In genomic region chr4:128476249-128476648, GRCm38 (mm10) we compare ENCODE assay signal across 19 mouse cellular contexts.
"Had no signal": no experiment of that assay in that cellular context is flagged by ENCODE, and none has a peak within 500 bp of the region (broad histone marks: within the 10 kb centered on the region; RNA-seq: fewer than 3 reads in every experiment).

No protein-coding gene starts in this region.

- H3K27ac ChIP-seq: liver, embryonic 13.5 days; liver, embryonic 15.5 days; lung, embryonic 15.5 days; macrophage; midbrain, embryonic 13.5 days; midbrain, embryonic 15.5 days; stomach, embryonic 15.5 days; stomach, postnatal 0 days had no signal

- H3K27me3 ChIP-seq: liver, embryonic 13.5 days; liver, embryonic 15.5 days; lung, embryonic 15.5 days; midbrain, embryonic 13.5 days; midbrain, embryonic 15.5 days; stomach, embryonic 15.5 days had no signal

- H3K36me3 ChIP-seq: liver, embryonic 13.5 days; liver, embryonic 15.5 days; lung, embryonic 15.5 days; stomach, embryonic 15.5 days had no signal

- H3K9me3 ChIP-seq: liver, embryonic 13.5 days; liver, embryonic 15.5 days; lung, embryonic 15.5 days; midbrain, embryonic 13.5 days; midbrain, embryonic 15.5 days; stomach, embryonic 15.5 days had no signal

- DNase-seq: liver, embryonic 13.5 days; liver, postnatal 0 days; lung, adult 2 months; lung, postnatal 14 days; lung, postnatal 36 days; thymus, adult 2 months; thymus, postnatal 25 days; thymus, postnatal 4 days had no signal

- H3K9ac ChIP-seq: liver, embryonic 13.5 days; liver, embryonic 15.5 days; liver, postnatal 0 days; lung, embryonic 15.5 days; midbrain, embryonic 13.5 days; midbrain, embryonic 15.5 days; stomach, embryonic 15.5 days had no signal

- H3K4me3 ChIP-seq: liver, embryonic 13.5 days; liver, embryonic 15.5 days; lung, embryonic 15.5 days; megakaryocyte, embryonic 14.5 days; midbrain, embryonic 13.5 days; midbrain, embryonic 15.5 days; stomach, embryonic 15.5 days had no signal

- ATAC-seq: liver, postnatal 0 days; lung, postnatal 0 days; midbrain, embryonic 13.5 days; midbrain, embryonic 15.5 days had no signal

- H3K4me1 ChIP-seq: liver, embryonic 13.5 days; liver, embryonic 15.5 days; lung, embryonic 15.5 days; megakaryocyte, embryonic 14.5 days; midbrain, embryonic 13.5 days; midbrain, embryonic 15.5 days; stomach, embryonic 15.5 days had no signal

- H3K4me2 ChIP-seq: liver, embryonic 11.5 days; liver, embryonic 13.5 days; liver, embryonic 15.5 days; lung, embryonic 15.5 days; midbrain, embryonic 11.5 days; midbrain, embryonic 13.5 days; midbrain, embryonic 15.5 days; stomach, embryonic 15.5 days had no signal
